Mouse (Mus musculus) forebrain, embryonic 16.5 days (tissue): ENCODE results near the gene Rad17. TPM values are rescaled to one million over a fixed set of nuclear protein-coding genes. Genes with fewer than 3 reads are reported as not detected.

Experiments used
- ATAC-seq: fragments of 200-750 bp; cut with Nextera tagmentation; 2 replicates; pipeline ENCODE4 v1.8.0; 2017; ENCODE audit warnings: mild to moderate bottlenecking, moderate library complexity
- H3K27ac ChIP-seq: fragments of 300-500 bp; sonication (generic); 2 replicates; pipeline ENCODE4 v1.5.1; 2014; ENCODE audit warnings: low read length, control low read depth
- H3K27me3 ChIP-seq: fragments of 300-500 bp; sonication (generic); replicated peaks from 2 replicates; pipeline ENCODE4 v1.6.1; 2014; ENCODE audit warnings: low read length; ENCODE audit not compliant: control insufficient read depth, insufficient read depth
- H3K36me3 ChIP-seq: fragments of 300-500 bp; sonication (generic); 2 replicates; pipeline ENCODE4 v1.6.1; 2014; ENCODE audit not compliant: control insufficient read depth, insufficient read depth
- H3K4me1 ChIP-seq: fragments of 300-500 bp; sonication (generic); replicated peaks from 2 replicates; pipeline ENCODE4 v1.6.1; 2014; ENCODE audit warnings: low read length; ENCODE audit not compliant: control insufficient read depth, insufficient read depth
- H3K4me2 ChIP-seq: fragments of 300-500 bp; sonication (generic); 2 replicates; pipeline ENCODE4 v1.6.1; 2014; ENCODE audit warnings: mild to moderate bottlenecking, low read length, control low read depth
- H3K4me3 ChIP-seq: fragments of 300-500 bp; sonication (generic); replicated peaks from 2 replicates; pipeline ENCODE4 v1.5.1; 2014; ENCODE audit warnings: mild to moderate bottlenecking, low read length, control low read depth
- H3K9ac ChIP-seq: fragments of 300-500 bp; sonication (generic); replicated peaks from 2 replicates; pipeline ENCODE4 v1.6.1; 2014; ENCODE audit warnings: low read depth, low read length, control low read depth
- H3K9me3 ChIP-seq: fragments of 300-500 bp; sonication (generic); 2 replicates; pipeline ENCODE4 v1.6.1; 2016; ENCODE audit warnings: low read length; ENCODE audit not compliant: control insufficient read depth
- WGBS: fragments of 180-500 bp; shearing (Covaris S2); extraction: QIAGEN DNeasy Blood & Tissue Kit; methylation state at CpG from one replicate; pipeline ENCODE4 v1.1.7; 2014; 5-methylcytosine and 5-hydroxymethylcytosine counted together
- polyA plus RNA-seq: library from polyadenylated mRNA; unstranded; fragments of >200 nt; fragmentation: Nextera tagmentation; extraction: Ambion mirVana; gene quantifications from 2 replicates; pipeline ENCODE4 v1.2.1, GENCODE M21; 2015

The Rad17 gene
- polyA plus RNA-seq, 1 experiment from 2014 or later = 21.1 TPM

GRCm38 (mm10) chr13:100602239-100602902 is 48.5 kb downstream of the Rad17 start:
- Histone ChIP-seq H3K4me1 (no peaks in the 10 kb centered on the region), H3K4me2 (no peak overlapping the region), H3K9me3 (no peaks in the 10 kb centered on the region), H3K27me3 (no peaks in the 10 kb centered on the region), H3K9ac (no peak overlapping the region), H3K27ac (no peak overlapping the region), H3K4me3 (no peak overlapping the region), H3K36me3 (no peaks in the 10 kb centered on the region)
- 59% methylated on average over 5 of the region's 5 CpGs for WGBS
- no peak for ATAC-seq

GRCm38 (mm10) chr13:100601034-100601433 is 49.8 kb downstream of the Rad17 start:
- H3K36me3 ChIP-seq = no peaks in the 10 kb centered on the region
- H3K9me3 ChIP-seq = no peaks in the 10 kb centered on the region
- no peak overlapping the region for H3K4me3 ChIP-seq
- H3K4me2 ChIP-seq = no peak overlapping the region
- no peaks in the 10 kb centered on the region for H3K4me1 ChIP-seq
- H3K27me3 ChIP-seq = no peaks in the 10 kb centered on the region
- 77% methylated on average over 7 of the region's 8 CpGs for WGBS
- no peak overlapping the region for H3K27ac ChIP-seq
- ATAC-seq = no peak
- H3K9ac ChIP-seq = no peak overlapping the region

DNA sequence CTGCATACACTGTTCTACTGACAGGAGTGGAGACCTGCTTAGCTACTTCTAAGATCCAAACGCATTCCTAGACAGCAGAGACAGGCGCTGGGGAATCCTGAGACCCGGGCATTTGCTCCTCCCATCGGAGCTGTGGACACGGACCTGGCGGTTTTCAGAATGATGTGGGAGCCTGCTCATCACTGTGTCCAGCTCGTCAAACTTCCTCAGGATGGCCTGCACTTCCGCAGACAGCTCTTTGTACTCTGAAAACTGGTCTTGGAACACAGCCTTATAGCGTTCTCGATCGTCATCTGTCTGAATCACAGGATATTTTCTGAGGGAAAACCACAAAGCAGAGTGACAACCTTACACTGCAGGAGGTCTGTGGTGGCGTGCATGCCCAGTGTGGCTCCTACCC is 50.5 kb downstream of the Rad17 start:
- 86% methylated on average over 12 of the region's 12 CpGs for WGBS
- Histone ChIP-seq H3K4me2 (no peak overlapping the region), H3K27me3 (no peaks in the 10 kb centered on the region), H3K36me3 (no peaks in the 10 kb centered on the region), H3K4me1 (no peaks in the 10 kb centered on the region), H3K9me3 (no peaks in the 10 kb centered on the region), H3K9ac (no peak overlapping the region), H3K4me3 (no peak overlapping the region), H3K27ac (no peak overlapping the region)
- ATAC-seq = no peak

DNA sequence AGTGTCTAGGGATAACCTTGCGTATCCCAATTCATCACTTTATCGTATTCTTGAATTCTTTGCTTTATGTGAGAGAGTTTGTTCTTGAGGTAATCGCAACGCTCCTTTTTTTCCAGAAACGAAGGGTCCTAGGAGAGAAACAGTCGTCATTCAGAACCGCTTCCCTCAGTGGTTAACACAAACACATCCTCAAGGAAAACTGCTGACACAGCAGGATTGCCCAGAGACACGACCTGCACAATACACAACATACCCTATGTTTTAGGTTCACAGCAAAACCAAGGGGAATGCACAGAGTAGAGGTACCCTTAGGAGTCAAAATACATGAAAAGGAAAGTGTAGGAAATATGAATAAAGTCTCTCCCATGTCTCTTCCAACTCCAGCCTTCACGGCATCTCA is 53.6 kb downstream of the Rad17 start:
- Histone ChIP-seq H3K4me2 (no peak overlapping the region), H3K9me3 (no peaks in the 10 kb centered on the region), H3K27ac (no peak overlapping the region), H3K4me3 (no peak overlapping the region), H3K9ac (no peak overlapping the region), H3K4me1 (no peaks in the 10 kb centered on the region), H3K27me3 (no peaks in the 10 kb centered on the region), H3K36me3 (no peaks in the 10 kb centered on the region)
- WGBS = 85% methylated on average over 9 of the region's 9 CpGs
- no peak for ATAC-seq

- H3K4me2 ChIP-seq = no peak overlapping the region
- no peak overlapping the region for H3K9ac ChIP-seq
- no peak overlapping the region for H3K4me3 ChIP-seq
- no peaks in the 10 kb centered on the region for H3K4me1 ChIP-seq
- no peaks in the 10 kb centered on the region for H3K9me3 ChIP-seq
- WGBS = 88% methylated on average over 3 of the region's 3 CpGs
- H3K36me3 ChIP-seq = no peaks in the 10 kb centered on the region
- no peak for ATAC-seq
- no peak overlapping the region for H3K27ac ChIP-seq
- H3K27me3 ChIP-seq = no peaks in the 10 kb centered on the region
Measured at GRCm38 (mm10) chr13:100595552-100595885, 55.3 kb downstream of the Rad17 start.

GRCm38 (mm10) chr13:100594838-100595551 is 55.9 kb downstream of the Rad17 start:
- Histone ChIP-seq H3K4me1 (no peaks in the 10 kb centered on the region), H3K27me3 (no peaks in the 10 kb centered on the region), H3K4me3 (no peak overlapping the region), H3K27ac (no peak overlapping the region), H3K9ac (no peak overlapping the region), H3K9me3 (no peaks in the 10 kb centered on the region), H3K4me2 (no peak overlapping the region), H3K36me3 (no peaks in the 10 kb centered on the region)
- ATAC-seq = no peak
- 75% methylated on average over 5 of the region's 5 CpGs for WGBS

DNA sequence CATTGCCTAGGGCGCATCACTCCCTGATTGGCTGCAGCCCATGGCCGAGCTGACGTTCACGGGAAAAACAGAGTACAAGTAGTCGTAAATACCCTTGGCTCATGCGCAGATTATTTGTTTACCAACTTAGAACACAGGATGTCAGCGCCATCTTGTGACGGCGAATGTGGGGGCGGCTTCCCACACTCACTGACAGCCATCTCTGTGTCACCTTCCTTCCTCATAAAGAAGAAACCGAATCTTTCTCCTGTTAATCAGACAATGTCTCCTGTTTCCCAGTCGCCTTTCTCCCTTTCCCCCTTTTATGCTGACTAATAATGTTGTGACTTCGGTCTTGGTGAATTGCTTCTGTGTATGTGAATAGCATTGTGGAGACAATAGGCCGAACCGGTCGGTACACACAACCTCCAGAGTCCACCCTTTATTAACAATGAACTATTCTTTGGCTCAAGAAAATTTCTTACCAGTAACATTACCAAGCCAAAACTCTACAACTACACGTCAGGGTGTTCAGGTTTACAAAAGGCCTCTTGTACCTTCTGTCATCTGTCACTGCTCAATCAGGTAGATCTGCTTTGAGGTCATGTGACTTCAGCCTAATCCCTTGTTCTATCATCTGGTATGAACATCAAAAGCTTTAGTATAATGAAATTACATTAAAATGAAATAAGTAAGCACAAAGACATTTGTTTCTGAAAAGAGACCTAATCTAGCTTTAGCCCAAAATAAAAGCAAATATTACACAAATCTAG is 56.6 kb downstream of the Rad17 start:
- no peaks in the 10 kb centered on the region for H3K9me3 ChIP-seq
- peak overlapping the region; percentile 29 for H3K4me2 ChIP-seq
- ATAC-seq = peak; percentile 85
- no peaks in the 10 kb centered on the region for H3K4me1 ChIP-seq
- WGBS = 61% methylated on average over 11 of the region's 17 CpGs
- peak overlapping the region; percentile 76 for H3K27ac ChIP-seq
- H3K4me3 ChIP-seq = 0 out of 2 replicates have a peak overlapping the region, but pooled peaks have one; percentile 11
- H3K9ac ChIP-seq = no peak overlapping the region
- H3K36me3 ChIP-seq = no peaks in the 10 kb centered on the region
- no peaks in the 10 kb centered on the region for H3K27me3 ChIP-seq

DNA sequence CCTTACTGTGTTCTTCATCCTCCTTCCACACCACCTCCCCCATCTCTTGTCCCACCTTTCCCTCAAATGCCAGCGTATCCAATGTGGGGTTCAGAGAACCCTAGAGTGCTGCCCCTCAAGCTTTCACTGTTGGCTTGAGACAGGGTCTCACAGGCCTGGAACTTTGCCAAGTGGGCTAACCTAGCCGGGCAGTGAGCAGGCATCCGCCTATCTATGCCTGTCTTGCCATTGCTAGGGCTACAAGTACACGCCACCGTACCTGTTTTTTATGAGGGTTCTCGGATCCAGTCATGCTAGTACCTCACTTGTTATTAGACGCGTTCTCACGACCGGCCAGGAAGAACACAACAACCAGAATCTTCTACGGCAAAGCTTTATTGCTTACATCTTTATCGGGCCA is 62.2 kb downstream of the Rad17 start:
- no peaks in the 10 kb centered on the region for H3K4me1 ChIP-seq
- H3K36me3 ChIP-seq = no peaks in the 10 kb centered on the region
- H3K9ac ChIP-seq = no peak overlapping the region
- H3K27me3 ChIP-seq = no peaks in the 10 kb centered on the region
- no peaks in the 10 kb centered on the region for H3K9me3 ChIP-seq
- no peak overlapping the region for H3K27ac ChIP-seq
- 86% methylated on average over 11 of the region's 12 CpGs for WGBS
- no peak for ATAC-seq
- no peak overlapping the region for H3K4me3 ChIP-seq
- H3K4me2 ChIP-seq = 0 out of 2 replicates have a peak overlapping the region, but pooled peaks have one; percentile 20

GRCm38 (mm10) chr13:100582144-100582543 is 68.7 kb downstream of the Rad17 start:
- no peak overlapping the region for H3K27ac ChIP-seq
- no peaks in the 10 kb centered on the region for H3K27me3 ChIP-seq
- no peaks in the 10 kb centered on the region for H3K36me3 ChIP-seq
- no peak overlapping the region for H3K4me3 ChIP-seq
- 57% methylated on average over 6 of the region's 6 CpGs for WGBS
- H3K9me3 ChIP-seq = no peaks in the 10 kb centered on the region
- ATAC-seq = no peak
- H3K4me1 ChIP-seq = 0 out of 2 replicates have a peak, but pooled peaks cover 2% of the 10 kb centered on the region
- no peak overlapping the region for H3K9ac ChIP-seq
- H3K4me2 ChIP-seq = no peak overlapping the region
